Mouse (Mus musculus) liver, embryonic 11.5 days (tissue): ENCODE results near the gene Smyd3. TPM values are rescaled to one million over a fixed set of nuclear protein-coding genes. Genes with fewer than 3 reads are reported as not detected.

Source experiments
- ATAC-seq: fragments of 200-750 bp; cut with Nextera tagmentation; replicated peaks from 2 replicates; pipeline ENCODE4 v1.8.0; 2017; ENCODE audit warnings: moderate number of reproducible peaks, mild to moderate bottlenecking, moderate TSS enrichment, moderate library complexity; ENCODE audit not compliant: low FRiP score
- DNase-seq: peaks from one replicate; pipeline ENCODE4 v3.0.0-alpha.2; 2017; ENCODE audit warnings: low spot score
- H3K27ac ChIP-seq: fragments of 300-500 bp; sonication (generic); 2 replicates; pipeline ENCODE4 v1.5.1; 2014; ENCODE audit warnings: mild to moderate bottlenecking, low read depth, low read length, control low read depth
- H3K27me3 ChIP-seq: fragments of 300-500 bp; sonication (generic); replicated peaks from 2 replicates; pipeline ENCODE4 v1.6.1; 2014; ENCODE audit warnings: low read length, mixed read lengths; ENCODE audit not compliant: control insufficient read depth, insufficient read depth
- H3K36me3 ChIP-seq: fragments of 300-500 bp; sonication (generic); 2 replicates; pipeline ENCODE4 v1.6.1; 2014; ENCODE audit warnings: mild to moderate bottlenecking, low read length, moderate library complexity, mixed read lengths; ENCODE audit not compliant: control insufficient read depth, insufficient read depth
- H3K4me1 ChIP-seq: fragments of 300-500 bp; sonication (generic); replicated peaks from 2 replicates; pipeline ENCODE4 v1.6.1; 2014; ENCODE audit warnings: low read length, mixed read lengths; ENCODE audit not compliant: control insufficient read depth, insufficient read depth
- H3K4me2 ChIP-seq: fragments of 300-500 bp; sonication (generic); 2 replicates; pipeline ENCODE4 v1.6.1; 2014; ENCODE audit warnings: mild to moderate bottlenecking, control low read depth, moderate library complexity
- H3K4me3 ChIP-seq: fragments of 300-500 bp; sonication (generic); 2 replicates; pipeline ENCODE4 v1.5.1; 2014; ENCODE audit warnings: low read depth, low read length, control low read depth
- H3K9ac ChIP-seq: fragments of 300-500 bp; sonication (generic); 2 replicates; pipeline ENCODE4 v1.6.1; 2014; ENCODE audit warnings: low read depth, low read length, control low read depth
- H3K9me3 ChIP-seq: fragments of 300-500 bp; sonication (generic); 2 replicates; pipeline ENCODE4 v1.6.1; 2016; ENCODE audit warnings: low read length, inconsistent platforms, mixed read lengths; ENCODE audit not compliant: control insufficient read depth
- WGBS: fragments of 180-500 bp; shearing (Covaris S2); extraction: QIAGEN DNeasy Blood & Tissue Kit; methylation state at CpG from one replicate; pipeline ENCODE4 v1.1.7; 2014; 5-methylcytosine and 5-hydroxymethylcytosine counted together
- polyA plus RNA-seq: library from polyadenylated mRNA; unstranded; fragments of >200 nt; fragmentation: Nextera tagmentation; extraction: Ambion mirVana; gene quantifications from 2 replicates; pipeline ENCODE4 v1.2.1, GENCODE M21; 2014

Smyd3 gene
- polyA plus RNA-seq, 1 experiment from 2014 or later = 17.3 TPM

DNA sequence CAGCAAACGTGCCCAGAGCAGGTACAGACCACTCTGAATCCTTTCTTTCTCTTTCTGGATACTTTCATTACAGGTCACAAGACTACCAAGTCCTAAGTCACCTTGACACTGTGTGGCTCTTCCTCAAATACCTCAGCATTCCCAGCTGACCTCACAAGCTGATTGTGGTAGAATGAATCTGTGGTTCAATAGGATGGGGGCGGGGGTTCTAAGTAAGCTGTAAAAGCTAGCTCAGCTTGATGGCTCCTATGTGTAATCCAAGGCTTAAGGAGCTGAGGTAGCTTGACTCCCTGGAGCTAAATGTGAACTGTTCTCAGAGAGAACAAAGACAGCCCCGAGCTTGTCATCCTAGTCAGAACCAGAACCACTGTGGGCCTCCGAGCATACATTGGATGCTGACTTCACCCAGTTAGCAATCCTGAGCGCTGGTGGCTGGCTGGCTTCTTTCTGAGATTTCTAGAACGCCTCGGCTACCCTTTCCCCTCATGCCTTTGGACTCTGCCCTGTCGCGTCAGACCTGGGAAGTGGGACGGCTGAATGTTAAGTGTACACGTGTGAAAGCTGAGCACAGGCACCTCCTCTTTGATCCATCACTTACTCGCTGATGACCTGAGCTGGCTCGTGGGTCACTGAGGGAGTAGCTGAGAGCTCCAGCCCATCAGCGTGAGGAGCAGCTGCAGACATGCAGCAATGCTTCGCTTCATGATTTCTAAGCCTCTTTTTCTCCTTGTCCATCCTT lies 131.4 kb downstream of the Smyd3 start:
- Histone ChIP-seq H3K4me2 (no peak overlapping the region), H3K36me3 (no peaks in the 10 kb centered on the region), H3K27me3 (no peaks in the 10 kb centered on the region), H3K4me1 (no peaks in the 10 kb centered on the region), H3K27ac (no peak overlapping the region), H3K9me3 (no peaks in the 10 kb centered on the region), H3K9ac (no peak overlapping the region), H3K4me3 (no peak overlapping the region)
- ATAC-seq = no peak
- no peak for DNase-seq
- WGBS = 61% methylated on average over 15 of the region's 15 CpGs

DNA sequence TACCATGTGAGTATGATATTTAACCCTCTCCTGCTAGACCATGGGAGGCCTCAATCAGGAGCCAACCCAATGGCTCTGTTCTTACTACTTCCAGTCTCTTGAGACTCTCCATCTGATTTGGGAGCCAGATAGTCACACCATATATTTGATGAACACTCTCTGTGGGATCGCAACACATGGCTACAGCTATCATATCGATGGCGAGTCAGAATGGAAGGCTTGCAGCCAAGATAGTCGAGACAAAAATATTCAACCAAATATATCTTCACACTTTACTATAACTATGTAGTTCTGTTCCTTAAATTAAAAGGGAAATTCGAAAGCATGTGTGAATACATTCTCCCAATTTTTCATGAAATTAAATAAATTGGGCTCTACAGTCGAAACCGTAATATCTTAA lies 132.2 kb downstream of the Smyd3 start:
- H3K4me2 ChIP-seq = no peak overlapping the region
- no peaks in the 10 kb centered on the region for H3K9me3 ChIP-seq
- no peak overlapping the region for H3K27ac ChIP-seq
- 91% methylated on average over 7 of the region's 7 CpGs for WGBS
- H3K27me3 ChIP-seq = no peaks in the 10 kb centered on the region
- H3K9ac ChIP-seq = no peak overlapping the region
- DNase-seq (no peak), ATAC-seq (no peak)
- no peaks in the 10 kb centered on the region for H3K36me3 ChIP-seq
- H3K4me1 ChIP-seq = no peaks in the 10 kb centered on the region
- no peak overlapping the region for H3K4me3 ChIP-seq

GRCm38 (mm10) chr1:179384296-179384695 lies 133.5 kb downstream of the Smyd3 start:
- no peak for ATAC-seq
- H3K4me1 ChIP-seq = no peaks in the 10 kb centered on the region
- H3K27me3 ChIP-seq = no peaks in the 10 kb centered on the region
- no peak overlapping the region for H3K27ac ChIP-seq
- no peak overlapping the region for H3K4me3 ChIP-seq
- H3K36me3 ChIP-seq = no peaks in the 10 kb centered on the region
- H3K4me2 ChIP-seq = no peak overlapping the region
- H3K9ac ChIP-seq = no peak overlapping the region
- WGBS = 65% methylated on average over 2 of the region's 2 CpGs
- H3K9me3 ChIP-seq = no peaks in the 10 kb centered on the region
- no peak for DNase-seq

DNA sequence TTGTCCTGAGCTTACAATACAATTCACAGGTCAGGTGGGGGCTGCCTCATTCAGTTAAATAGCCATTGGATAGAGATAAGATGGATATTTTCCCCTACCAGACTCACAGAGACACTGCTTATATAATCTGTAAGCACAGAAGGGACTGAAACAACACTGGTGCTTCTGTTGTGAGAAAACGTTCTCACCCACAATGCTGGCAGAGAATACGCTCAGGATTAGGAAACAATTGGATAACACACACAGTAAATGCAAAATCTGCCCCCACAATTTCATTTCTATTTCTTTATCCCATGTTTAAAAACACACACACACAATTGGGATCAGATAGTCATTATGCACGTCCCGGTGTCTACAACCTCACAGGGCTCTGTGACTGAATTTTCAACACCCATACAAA lies 139.7 kb downstream of the Smyd3 start:
- H3K9me3 ChIP-seq = no peaks in the 10 kb centered on the region
- H3K4me3 ChIP-seq = no peak overlapping the region
- no peak overlapping the region for H3K4me2 ChIP-seq
- H3K36me3 ChIP-seq = no peaks in the 10 kb centered on the region
- no peak for ATAC-seq
- H3K4me1 ChIP-seq = no peaks in the 10 kb centered on the region
- H3K9ac ChIP-seq = no peak overlapping the region
- no peak for DNase-seq
- WGBS = 85% methylated on average over 4 of the region's 4 CpGs
- no peaks in the 10 kb centered on the region for H3K27me3 ChIP-seq
- H3K27ac ChIP-seq = no peak overlapping the region

GRCm38 (mm10) chr1:179374987-179375386 lies 142.9 kb downstream of the Smyd3 start:
- no peaks in the 10 kb centered on the region for H3K9me3 ChIP-seq
- H3K9ac ChIP-seq = no peak overlapping the region
- DNase-seq = no peak
- H3K27me3 ChIP-seq = no peaks in the 10 kb centered on the region
- H3K36me3 ChIP-seq = no peaks in the 10 kb centered on the region
- no peak overlapping the region for H3K4me2 ChIP-seq
- ATAC-seq = no peak
- H3K27ac ChIP-seq = no peak overlapping the region
- WGBS = 81% methylated on average over 4 of the region's 4 CpGs
- H3K4me3 ChIP-seq = no peak overlapping the region
- no peaks in the 10 kb centered on the region for H3K4me1 ChIP-seq

DNA sequence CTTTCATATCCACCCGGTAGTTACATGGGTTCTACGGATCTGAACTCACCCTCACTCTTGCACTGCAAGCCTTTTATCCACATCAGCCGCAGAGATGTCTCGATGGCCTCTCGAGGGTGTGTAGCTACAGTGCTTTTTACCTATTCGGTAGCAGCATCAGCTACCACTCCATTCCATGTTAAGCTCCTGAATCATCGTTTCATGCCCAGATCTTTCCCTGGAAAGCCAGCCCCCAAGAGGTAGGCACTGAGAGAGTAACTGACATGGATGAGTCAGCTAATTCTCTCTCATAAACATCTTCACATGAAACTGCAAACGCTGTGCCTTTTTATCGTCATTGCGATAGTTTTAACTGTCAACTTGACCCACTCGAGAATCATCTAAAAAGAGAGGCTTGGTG lies 143.9 kb downstream of the Smyd3 start:
- no peak overlapping the region for H3K27ac ChIP-seq
- no peak overlapping the region for H3K9ac ChIP-seq
- ATAC-seq (no peak), DNase-seq (no peak)
- H3K4me1 ChIP-seq = no peaks in the 10 kb centered on the region
- no peak overlapping the region for H3K4me2 ChIP-seq
- no peaks in the 10 kb centered on the region for H3K9me3 ChIP-seq
- 90% methylated on average over 11 of the region's 11 CpGs for WGBS
- no peak overlapping the region for H3K4me3 ChIP-seq
- no peaks in the 10 kb centered on the region for H3K36me3 ChIP-seq
- no peaks in the 10 kb centered on the region for H3K27me3 ChIP-seq

- H3K27me3 ChIP-seq = no peaks in the 10 kb centered on the region
- H3K4me3 ChIP-seq = no peak overlapping the region
- H3K4me1 ChIP-seq = no peaks in the 10 kb centered on the region
- WGBS = 93% methylated on average over 3 of the region's 3 CpGs
- ATAC-seq (no peak), DNase-seq (no peak)
- no peak overlapping the region for H3K9ac ChIP-seq
- no peak overlapping the region for H3K4me2 ChIP-seq
- H3K9me3 ChIP-seq = no peaks in the 10 kb centered on the region
- no peaks in the 10 kb centered on the region for H3K36me3 ChIP-seq
- no peak overlapping the region for H3K27ac ChIP-seq
These were observed 146.7 kb downstream of the Smyd3 start for GRCm38 (mm10) chr1:179371191-179371590.

DNA sequence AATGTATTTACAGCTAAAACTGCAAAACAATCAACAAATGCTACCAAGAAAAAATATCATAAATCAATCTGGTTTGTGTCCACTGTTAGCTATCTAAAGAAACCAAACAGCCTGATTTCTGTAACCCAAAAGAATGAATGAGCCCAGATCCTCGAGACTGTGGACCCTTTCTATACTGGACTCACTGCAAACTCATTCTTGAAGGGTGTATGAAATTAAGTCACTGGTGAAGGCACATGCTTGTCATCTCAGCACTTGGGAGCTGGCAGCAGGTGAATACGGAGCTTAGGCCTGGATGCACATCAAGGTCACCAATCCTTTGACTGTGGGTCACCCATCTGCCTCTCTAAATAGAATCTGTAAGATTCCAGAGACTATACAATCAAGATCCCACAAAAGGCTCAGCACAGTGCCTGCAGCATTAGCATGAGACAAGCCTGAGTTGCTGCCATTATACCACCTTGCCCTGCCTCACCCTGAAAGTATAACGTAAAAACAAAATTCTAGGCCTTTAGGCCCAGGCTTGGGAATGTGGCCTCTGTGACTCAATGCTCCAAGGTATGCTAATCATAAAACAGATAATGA lies 149.3 kb downstream of the Smyd3 start:
- WGBS = 89% methylated on average over 3 of the region's 3 CpGs
- H3K4me1 ChIP-seq = no peaks in the 10 kb centered on the region
- no peak for ATAC-seq

More for the DNA sequence above, 149.3 kb downstream of the Smyd3 start:
- Histone ChIP-seq H3K4me3 (no peak overlapping the region), H3K4me2 (no peak overlapping the region), H3K27ac (no peak overlapping the region), H3K27me3 (no peaks in the 10 kb centered on the region), H3K9me3 (no peaks in the 10 kb centered on the region), H3K36me3 (no peaks in the 10 kb centered on the region), H3K9ac (no peak overlapping the region)
- no peak for DNase-seq
